Mouse (Mus musculus) liver, embryonic 11.5 days (tissue): ENCODE results near the gene Col9a3. TPM values are rescaled to one million over a fixed set of nuclear protein-coding genes. Genes with fewer than 3 reads are reported as not detected.
A peak's percentile ranks its signal among the peaks of the same experiment; 100 is the strongest.

ENCODE experiments used
- ATAC-seq: fragments of 200-750 bp; cut with Nextera tagmentation; replicated peaks from 2 replicates; pipeline ENCODE4 v1.8.0; 2017; ENCODE audit warnings: moderate number of reproducible peaks, mild to moderate bottlenecking, moderate TSS enrichment, moderate library complexity; ENCODE audit not compliant: low FRiP score
- DNase-seq: peaks from one replicate; pipeline ENCODE4 v3.0.0-alpha.2; 2017; ENCODE audit warnings: low spot score
- H3K27ac ChIP-seq: fragments of 300-500 bp; sonication (generic); 2 replicates; pipeline ENCODE4 v1.5.1; 2014; ENCODE audit warnings: mild to moderate bottlenecking, low read depth, low read length, control low read depth
- H3K27me3 ChIP-seq: fragments of 300-500 bp; sonication (generic); replicated peaks from 2 replicates; pipeline ENCODE4 v1.6.1; 2014; ENCODE audit warnings: low read length, mixed read lengths; ENCODE audit not compliant: control insufficient read depth, insufficient read depth
- H3K36me3 ChIP-seq: fragments of 300-500 bp; sonication (generic); 2 replicates; pipeline ENCODE4 v1.6.1; 2014; ENCODE audit warnings: mild to moderate bottlenecking, low read length, moderate library complexity, mixed read lengths; ENCODE audit not compliant: control insufficient read depth, insufficient read depth
- H3K4me1 ChIP-seq: fragments of 300-500 bp; sonication (generic); replicated peaks from 2 replicates; pipeline ENCODE4 v1.6.1; 2014; ENCODE audit warnings: low read length, mixed read lengths; ENCODE audit not compliant: control insufficient read depth, insufficient read depth
- H3K4me2 ChIP-seq: fragments of 300-500 bp; sonication (generic); 2 replicates; pipeline ENCODE4 v1.6.1; 2014; ENCODE audit warnings: mild to moderate bottlenecking, control low read depth, moderate library complexity
- H3K4me3 ChIP-seq: fragments of 300-500 bp; sonication (generic); 2 replicates; pipeline ENCODE4 v1.5.1; 2014; ENCODE audit warnings: low read depth, low read length, control low read depth
- H3K9ac ChIP-seq: fragments of 300-500 bp; sonication (generic); 2 replicates; pipeline ENCODE4 v1.6.1; 2014; ENCODE audit warnings: low read depth, low read length, control low read depth
- H3K9me3 ChIP-seq: fragments of 300-500 bp; sonication (generic); 2 replicates; pipeline ENCODE4 v1.6.1; 2016; ENCODE audit warnings: low read length, inconsistent platforms, mixed read lengths; ENCODE audit not compliant: control insufficient read depth
- WGBS: fragments of 180-500 bp; shearing (Covaris S2); extraction: QIAGEN DNeasy Blood & Tissue Kit; methylation state at CpG from one replicate; pipeline ENCODE4 v1.1.7; 2014; 5-methylcytosine and 5-hydroxymethylcytosine counted together
- polyA plus RNA-seq: library from polyadenylated mRNA; unstranded; fragments of >200 nt; fragmentation: Nextera tagmentation; extraction: Ambion mirVana; gene quantifications from 2 replicates; pipeline ENCODE4 v1.2.1, GENCODE M21; 2014

Gene Col9a3
- 2.6 and 3.4 TPM in 2 replicates for polyA plus RNA-seq

DNA sequence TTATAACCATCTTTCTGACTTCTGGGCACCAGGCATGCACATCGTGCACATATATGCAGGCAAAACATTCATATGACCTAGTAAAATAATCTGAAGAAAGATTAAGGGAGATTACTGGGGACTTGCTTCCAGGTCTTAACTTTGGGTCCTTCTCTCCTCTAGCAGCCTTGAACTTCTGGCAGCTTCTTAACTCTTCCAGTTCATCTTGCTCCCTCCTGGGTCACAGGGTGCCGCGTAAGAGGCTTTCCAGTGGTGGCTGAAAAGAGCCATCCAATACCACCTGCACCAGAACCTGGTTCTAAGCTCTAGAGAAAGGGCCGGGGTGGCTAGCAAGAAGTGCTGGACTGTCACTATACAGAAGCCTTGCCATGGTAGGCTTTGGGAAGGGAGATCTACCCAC is at the start of gene Col9a3:
Col9a3 (plus strand) TSS at position 301 of the 400 bp plus-strand sequence.
- Histone ChIP-seq H3K4me2 (peak within 1 kb of the TSS; percentile 43), H3K9ac (no peak within 1 kb of the TSS), H3K4me3 (0 out of 2 replicates have a peak within 1 kb of the TSS, but pooled peaks have one; percentile 13), H3K4me1 (no peaks in the 10 kb centered on the region), H3K27ac (no peak within 1 kb of the TSS), H3K36me3 (peaks cover 17% of the 10 kb centered on the region; the same call in 1 of the 2 replicates), H3K27me3 (peaks cover 34% of the 10 kb centered on the region), H3K9me3 (no peaks in the 10 kb centered on the region)
- DNase-seq: no peak
- WGBS: 49% methylated on average over 4 of the region's 4 CpGs
- ATAC-seq: no peak

- ATAC-seq (no peak), DNase-seq (no peak)
- Histone ChIP-seq H3K4me2 (no peak overlapping the region), H3K4me1 (no peaks in the 10 kb centered on the region), H3K4me3 (no peak overlapping the region), H3K27me3 (no peaks in the 10 kb centered on the region), H3K27ac (no peak overlapping the region), H3K9ac (no peak overlapping the region), H3K9me3 (no peaks in the 10 kb centered on the region), H3K36me3 (no peaks in the 10 kb centered on the region)
- WGBS: 80% methylated on average over 3 of the region's 3 CpGs
Measured at GRCm38 (mm10) chr2:180552340-180552739, 45.2 kb upstream of the Col9a3 start.

- Histone ChIP-seq H3K36me3 (no peaks in the 10 kb centered on the region), H3K27me3 (no peaks in the 10 kb centered on the region), H3K27ac (no peak overlapping the region), H3K4me1 (no peaks in the 10 kb centered on the region), H3K4me3 (no peak overlapping the region), H3K4me2 (no peak overlapping the region), H3K9ac (no peak overlapping the region), H3K9me3 (no peaks in the 10 kb centered on the region)
- no peak for DNase-seq
- 49% methylated on average over 3 of the region's 3 CpGs for WGBS
- ATAC-seq: no peak
Measured at GRCm38 (mm10) chr2:180555219-180555618, 42.4 kb upstream of the Col9a3 start.

DNA sequence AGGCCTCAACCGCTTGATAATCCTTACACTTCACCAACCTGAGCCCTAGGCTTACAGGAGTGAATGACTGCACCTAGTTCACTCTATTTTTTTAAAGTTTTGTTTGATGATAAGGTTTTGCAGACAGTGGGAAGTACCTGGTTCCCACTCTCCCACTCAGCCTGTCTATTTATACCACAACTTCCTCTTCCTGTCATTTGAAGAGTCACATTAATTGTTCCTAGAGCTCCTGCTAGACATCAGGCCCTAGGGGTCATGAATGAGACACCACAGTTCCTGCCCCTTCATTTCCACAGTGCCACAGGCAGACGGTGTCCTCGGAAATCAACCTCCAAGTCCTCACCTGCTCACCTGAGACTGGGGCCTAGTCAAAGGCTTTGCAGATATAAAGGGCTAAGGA is 41.1 kb upstream of the Col9a3 start:
- H3K4me1 ChIP-seq: no peaks in the 10 kb centered on the region
- 46% methylated on average over 3 of the region's 3 CpGs for WGBS
- H3K4me3 ChIP-seq: no peak overlapping the region
- no peak overlapping the region for H3K9ac ChIP-seq
- H3K27ac ChIP-seq: no peak overlapping the region
- no peak overlapping the region for H3K4me2 ChIP-seq
- H3K9me3 ChIP-seq: no peaks in the 10 kb centered on the region
- DNase-seq: no peak
- H3K36me3 ChIP-seq: no peaks in the 10 kb centered on the region
- no peaks in the 10 kb centered on the region for H3K27me3 ChIP-seq
- ATAC-seq: no peak

- Histone ChIP-seq H3K9ac (no peak overlapping the region), H3K4me1 (no peaks in the 10 kb centered on the region), H3K27me3 (no peaks in the 10 kb centered on the region), H3K36me3 (no peaks in the 10 kb centered on the region), H3K27ac (no peak overlapping the region), H3K9me3 (no peaks in the 10 kb centered on the region), H3K4me3 (no peak overlapping the region), H3K4me2 (no peak overlapping the region)
- no peak for ATAC-seq
- no peak for DNase-seq
- 41% methylated on average over 5 of the region's 5 CpGs for WGBS
Measured at GRCm38 (mm10) chr2:180560245-180560644, 37.3 kb upstream of the Col9a3 start.

DNA sequence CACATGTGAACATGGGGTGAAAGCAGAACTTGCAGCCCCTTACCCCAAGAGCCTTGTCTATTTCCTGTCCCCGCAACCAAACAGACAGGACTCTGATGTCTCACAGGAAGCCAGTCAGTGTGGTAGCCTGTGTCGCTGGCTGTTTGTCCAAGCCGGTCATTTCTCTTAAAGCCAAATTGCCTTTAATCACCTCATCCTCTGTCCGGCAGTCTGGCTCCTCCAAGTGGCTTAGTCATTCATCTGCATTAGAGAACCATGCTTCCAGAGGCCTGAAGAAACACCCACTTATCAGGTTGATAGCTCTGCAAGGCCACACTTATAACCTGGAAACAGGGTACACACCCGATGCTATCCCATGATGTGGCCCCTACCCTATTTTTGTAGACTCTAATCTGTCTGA is 35.4 kb upstream of the Col9a3 start:
- H3K9ac ChIP-seq: no peak overlapping the region
- no peaks in the 10 kb centered on the region for H3K27me3 ChIP-seq
- H3K9me3 ChIP-seq: no peaks in the 10 kb centered on the region
- 41% methylated on average over 5 of the region's 5 CpGs for WGBS
- ATAC-seq (no peak), DNase-seq (no peak)
- H3K36me3 ChIP-seq: no peaks in the 10 kb centered on the region
- no peak overlapping the region for H3K4me2 ChIP-seq
- H3K27ac ChIP-seq: no peak overlapping the region
- no peaks in the 10 kb centered on the region for H3K4me1 ChIP-seq
- H3K4me3 ChIP-seq: no peak overlapping the region

DNA sequence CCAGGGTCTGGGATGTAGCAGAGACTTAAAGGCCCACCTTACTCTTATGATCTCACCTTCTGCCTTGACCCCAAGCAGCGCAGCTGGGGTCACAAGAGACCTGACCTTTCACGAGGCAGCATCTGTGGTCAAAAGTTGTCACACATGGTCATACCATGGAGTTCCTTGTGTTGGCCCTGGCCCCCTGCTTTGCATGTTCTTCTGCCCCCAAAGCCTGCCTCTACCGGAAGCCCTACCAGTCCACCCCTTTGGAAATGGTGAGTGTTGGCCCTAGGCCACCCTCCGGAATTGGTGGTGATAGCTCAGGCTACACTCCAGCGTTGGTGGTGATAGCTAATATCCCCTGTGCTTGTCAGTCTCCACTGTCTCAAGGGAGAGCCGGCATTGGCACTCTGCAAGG is 34.3 kb upstream of the Col9a3 start:
- Histone ChIP-seq H3K4me1 (no peaks in the 10 kb centered on the region), H3K36me3 (no peaks in the 10 kb centered on the region), H3K4me3 (no peak overlapping the region), H3K27me3 (no peaks in the 10 kb centered on the region), H3K9me3 (no peaks in the 10 kb centered on the region), H3K27ac (no peak overlapping the region), H3K9ac (no peak overlapping the region), H3K4me2 (no peak overlapping the region)
- ATAC-seq (no peak), DNase-seq (no peak)
- WGBS: 63% methylated on average over 6 of the region's 6 CpGs

GRCm38 (mm10) chr2:180563841-180564240 is 33.7 kb upstream of the Col9a3 start:
- ATAC-seq (no peak), DNase-seq (no peak)
- Histone ChIP-seq H3K9me3 (no peaks in the 10 kb centered on the region), H3K27ac (no peak overlapping the region), H3K4me3 (no peak overlapping the region), H3K9ac (no peak overlapping the region), H3K36me3 (no peaks in the 10 kb centered on the region), H3K4me1 (no peaks in the 10 kb centered on the region), H3K4me2 (no peak overlapping the region), H3K27me3 (no peaks in the 10 kb centered on the region)
- WGBS: 39% methylated on average over 5 of the region's 5 CpGs

- H3K4me2 ChIP-seq: no peak overlapping the region
- no peak overlapping the region for H3K9ac ChIP-seq
- 36% methylated on average over 13 of the region's 13 CpGs for WGBS
- H3K27ac ChIP-seq: no peak overlapping the region
- ATAC-seq (no peak), DNase-seq (peak; percentile 55)
- H3K27me3 ChIP-seq: 0 out of 2 replicates have a peak, but pooled peaks cover 3% of the 10 kb centered on the region
- H3K9me3 ChIP-seq: no peaks in the 10 kb centered on the region
- 0 out of 2 replicates have a peak, but pooled peaks cover 3% of the 10 kb centered on the region for H3K4me1 ChIP-seq
- H3K36me3 ChIP-seq: no peaks in the 10 kb centered on the region
- no peak overlapping the region for H3K4me3 ChIP-seq
Measured at GRCm38 (mm10) chr2:180566240-180566913, 31.2 kb upstream of the Col9a3 start.
